Mouse (Mus musculus): ENCODE measurements around the gene Tenm4. TPM values are rescaled to one million over a fixed set of nuclear protein-coding genes. Genes with fewer than 3 reads are reported as not detected.

The Tenm4 gene
- polyA plus RNA-seq, 1 experiment from 2014 or later, result 22.1 TPM

DNA sequence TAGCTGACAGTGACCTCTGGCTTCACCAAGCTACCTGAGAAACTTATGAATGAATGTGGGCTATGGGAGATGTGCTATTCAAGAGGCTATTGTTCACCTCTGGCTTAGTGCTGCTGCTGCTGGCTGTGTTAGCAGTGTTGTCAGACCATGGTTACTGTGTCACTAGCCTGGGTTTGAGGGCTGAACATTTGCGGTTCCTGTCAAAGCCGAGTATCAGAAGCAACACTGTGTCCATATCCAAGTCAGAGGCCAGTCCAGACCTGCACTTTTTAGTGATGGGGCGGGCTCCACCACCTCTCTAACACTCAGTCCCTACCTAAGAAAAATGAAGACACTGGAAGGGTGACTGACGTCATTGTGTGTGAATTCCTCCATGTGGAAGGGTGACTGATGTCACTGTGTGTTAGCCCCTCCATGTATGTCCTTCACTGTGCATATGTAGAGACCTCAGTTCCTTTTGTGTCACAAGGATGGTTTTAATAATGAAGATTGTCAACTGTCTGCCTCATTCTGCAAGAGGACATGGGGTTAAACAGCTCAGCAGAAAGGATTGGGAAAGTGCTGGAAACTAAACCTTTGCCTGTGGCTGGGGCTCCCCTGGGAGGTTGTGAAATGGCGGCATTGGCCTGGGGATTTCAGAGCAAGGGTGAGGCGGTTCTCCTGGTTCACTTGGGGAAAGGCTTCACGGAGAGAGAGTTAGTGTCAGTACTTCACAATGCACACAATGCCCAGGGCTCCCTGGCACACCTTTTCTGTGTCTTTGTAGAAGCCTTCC, 14.4 kb upstream of the Tenm4 start:
- WGBS, result 70% methylated on average over 7 of the region's 7 CpGs
- no peak for DNase-seq (ENCODE audit: low spot score)
- peaks cover 21% of the 10 kb centered on the region for H3K4me1 ChIP-seq (replicated peaks)
- H3K36me3 ChIP-seq, result no peaks in the 10 kb centered on the region
- H3K4me3 ChIP-seq, result no peak overlapping the region
- no peaks in the 10 kb centered on the region for H3K9me3 ChIP-seq
- H3K27me3 ChIP-seq (ENCODE audit: insufficient read depth, poor library complexity, severe bottlenecking), result peaks cover 17% of the 10 kb centered on the region; the same call in 1 of the 2 replicates
- no peak overlapping the region for H3K27ac ChIP-seq

DNA sequence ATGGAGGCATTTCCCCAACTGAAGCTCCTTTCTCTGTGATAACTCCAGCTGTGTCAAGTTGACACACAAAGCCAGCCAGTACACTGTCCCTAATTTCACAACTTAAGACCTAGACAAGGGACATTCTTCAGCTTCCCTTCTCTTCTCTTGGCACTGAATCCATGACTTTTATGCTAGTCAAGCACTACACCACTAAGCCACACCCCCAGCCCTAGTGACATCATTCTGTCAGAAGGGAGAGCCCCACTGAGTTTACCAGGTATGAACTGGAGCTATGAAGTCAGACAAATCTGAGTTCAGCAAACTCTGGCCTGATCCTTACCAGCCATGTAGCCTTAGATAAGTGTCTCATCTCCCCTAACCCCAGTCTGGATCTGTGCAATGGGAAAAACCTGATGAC, 6.9 kb upstream of the Tenm4 start:
- Histone ChIP-seq H3K36me3 (no peaks in the 10 kb centered on the region), H3K4me3 (no peak overlapping the region), H3K27me3 (ENCODE audit: insufficient read depth, poor library complexity, severe bottlenecking) (no peaks in the 10 kb centered on the region), H3K9me3 (no peaks in the 10 kb centered on the region), H3K27ac (no peak overlapping the region), H3K4me1 (replicated peaks) (peaks cover 31% of the 10 kb centered on the region)
- DNase-seq (ENCODE audit: low spot score), result no peak

DNA sequence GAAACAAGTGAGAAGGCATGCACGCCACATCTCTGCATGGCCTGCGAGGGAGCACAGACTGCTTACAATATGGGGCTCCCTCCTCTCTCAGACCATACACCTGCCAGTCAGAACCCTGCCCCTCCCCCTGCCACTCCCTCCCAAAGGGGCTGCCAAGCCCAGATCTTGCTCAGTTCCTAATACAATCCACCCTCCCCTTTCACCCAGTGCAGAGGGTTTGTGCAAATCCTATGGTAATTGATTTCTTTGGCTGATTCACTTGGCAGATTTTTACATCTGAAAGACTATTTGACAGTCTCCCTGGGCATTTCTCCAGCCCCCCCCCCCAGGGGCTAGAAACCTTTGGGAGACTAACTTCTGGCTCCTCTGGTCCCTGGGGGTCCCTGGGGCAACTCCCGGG, 2.1 kb upstream of the Tenm4 start:
- Histone ChIP-seq H3K4me1 (replicated peaks) (peaks cover 50% of the 10 kb centered on the region), H3K36me3 (no peaks in the 10 kb centered on the region), H3K27ac (peak overlapping the region; percentile 75), H3K9me3 (no peaks in the 10 kb centered on the region), H3K4me3 (no peak overlapping the region), H3K27me3 (ENCODE audit: insufficient read depth, poor library complexity, severe bottlenecking) (peaks cover 22% of the 10 kb centered on the region)
- WGBS, result 28% methylated on average over 3 of the region's 3 CpGs
- DNase-seq (ENCODE audit: low spot score), result peak; percentile 67

DNA sequence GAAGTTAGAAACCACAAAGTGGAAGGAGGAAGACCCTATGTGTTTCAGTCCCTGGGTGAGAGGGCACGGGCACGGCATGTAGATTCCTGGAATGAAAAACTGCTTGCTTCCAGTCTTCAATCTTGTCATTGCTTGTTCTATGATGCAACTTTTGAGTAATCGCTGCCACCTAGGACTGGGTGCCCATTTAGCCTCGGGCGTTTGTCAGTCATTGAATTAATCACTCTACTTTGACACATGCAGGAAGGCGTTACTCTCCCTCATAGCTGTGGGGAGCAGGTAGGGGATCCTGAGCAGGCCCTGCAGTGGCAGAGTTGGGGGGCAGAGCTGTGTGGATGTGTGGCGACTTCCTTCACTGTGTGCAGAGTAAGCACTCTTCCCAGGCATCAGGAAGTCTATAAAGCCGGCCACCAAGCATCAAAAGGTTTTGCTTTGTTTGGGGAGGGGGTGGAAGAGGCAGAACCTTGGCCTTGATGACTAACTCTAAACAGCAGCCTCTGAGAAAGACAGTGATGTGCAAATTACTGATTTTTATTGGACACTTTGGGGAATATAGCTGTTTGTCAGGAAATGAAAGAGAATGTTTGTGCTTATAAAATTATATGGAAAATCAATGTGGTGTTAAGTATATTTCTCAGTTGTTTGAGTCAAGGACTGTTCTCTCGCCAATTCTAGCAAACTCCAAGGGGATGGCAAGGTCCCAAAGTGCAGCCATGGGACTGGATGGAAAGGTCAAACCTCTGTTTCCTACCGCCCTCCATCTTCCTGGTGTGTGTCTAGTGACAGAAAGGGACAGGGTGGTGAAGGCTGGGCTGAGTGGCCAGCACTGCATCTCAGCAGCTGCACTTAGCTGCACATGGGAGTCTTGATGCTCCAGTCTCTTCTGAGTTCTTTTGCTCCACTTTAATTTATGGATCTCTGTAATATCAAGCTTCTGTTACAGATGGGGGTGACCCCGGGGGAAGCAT, 834 bp downstream of the Tenm4 start:
- peaks cover 22% of the 10 kb centered on the region for H3K27me3 ChIP-seq (ENCODE audit: insufficient read depth, poor library complexity, severe bottlenecking)
- H3K9me3 ChIP-seq, result no peaks in the 10 kb centered on the region
- WGBS, result 56% methylated on average over 11 of the region's 11 CpGs
- DNase-seq (ENCODE audit: low spot score), result no peak
- H3K4me1 ChIP-seq (replicated peaks), result peaks cover 41% of the 10 kb centered on the region
- H3K4me3 ChIP-seq, result no peak overlapping the region
- no peaks in the 10 kb centered on the region for H3K36me3 ChIP-seq
- no peak overlapping the region; the same call in 1 of the 2 replicates for H3K27ac ChIP-seq

DNA sequence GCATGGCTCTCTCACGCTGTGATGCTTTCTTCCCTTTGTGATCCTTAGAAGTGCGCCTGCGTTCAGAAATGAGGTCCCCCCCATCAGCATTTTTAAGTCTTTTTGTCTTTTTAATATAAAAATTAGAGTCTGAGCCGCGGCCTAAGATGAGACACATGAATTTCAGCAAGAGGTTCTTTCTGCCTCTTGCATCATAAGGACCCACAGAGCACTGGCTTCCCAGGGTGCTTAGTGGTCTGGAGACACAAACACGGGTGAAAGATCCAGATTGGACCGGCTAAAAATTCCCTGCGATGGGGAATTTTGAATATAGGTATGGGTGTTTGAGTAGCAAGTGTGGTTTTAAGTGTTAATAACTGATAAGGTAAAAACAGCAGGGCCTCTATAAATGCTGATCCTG, 5.7 kb downstream of the Tenm4 start:
- Histone ChIP-seq H3K27me3 (ENCODE audit: insufficient read depth, poor library complexity, severe bottlenecking) (peaks cover 10% of the 10 kb centered on the region), H3K36me3 (no peaks in the 10 kb centered on the region), H3K9me3 (no peaks in the 10 kb centered on the region), H3K4me1 (replicated peaks) (peaks cover 2% of the 10 kb centered on the region), H3K27ac (no peak overlapping the region), H3K4me3 (no peak overlapping the region)
- DNase-seq (ENCODE audit: low spot score), result no peak
- 85% methylated on average over 8 of the region's 8 CpGs for WGBS

DNA sequence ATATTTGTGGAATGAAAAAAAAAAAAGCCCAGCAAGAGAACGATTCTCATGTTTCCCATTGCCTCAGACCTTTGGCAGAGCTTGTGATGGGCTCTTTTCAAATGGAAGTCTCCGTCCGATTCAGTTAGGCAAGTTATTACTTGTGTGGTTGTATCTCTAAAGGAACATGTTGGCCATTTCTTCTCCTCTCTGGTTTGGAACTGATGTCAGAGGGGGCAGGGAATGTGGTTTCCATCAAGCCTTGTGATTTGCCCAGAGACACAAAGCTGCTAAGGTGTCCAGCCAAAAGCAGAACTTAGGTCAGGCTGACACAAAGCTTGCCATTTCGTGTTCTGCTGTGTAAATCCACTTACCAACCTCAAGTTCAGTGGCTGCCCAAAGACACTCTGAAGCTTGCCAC, 10.7 kb downstream of the Tenm4 start:
- no peak overlapping the region for H3K27ac ChIP-seq
- no peak overlapping the region for H3K4me3 ChIP-seq
- H3K9me3 ChIP-seq, result no peaks in the 10 kb centered on the region
- DNase-seq (ENCODE audit: low spot score), result no peak
- H3K27me3 ChIP-seq (ENCODE audit: insufficient read depth, poor library complexity, severe bottlenecking), result no peaks in the 10 kb centered on the region
- H3K4me1 ChIP-seq (replicated peaks), result peaks cover 10% of the 10 kb centered on the region
- no peaks in the 10 kb centered on the region for H3K36me3 ChIP-seq
- WGBS, result 84% methylated on average over 4 of the region's 4 CpGs

DNA sequence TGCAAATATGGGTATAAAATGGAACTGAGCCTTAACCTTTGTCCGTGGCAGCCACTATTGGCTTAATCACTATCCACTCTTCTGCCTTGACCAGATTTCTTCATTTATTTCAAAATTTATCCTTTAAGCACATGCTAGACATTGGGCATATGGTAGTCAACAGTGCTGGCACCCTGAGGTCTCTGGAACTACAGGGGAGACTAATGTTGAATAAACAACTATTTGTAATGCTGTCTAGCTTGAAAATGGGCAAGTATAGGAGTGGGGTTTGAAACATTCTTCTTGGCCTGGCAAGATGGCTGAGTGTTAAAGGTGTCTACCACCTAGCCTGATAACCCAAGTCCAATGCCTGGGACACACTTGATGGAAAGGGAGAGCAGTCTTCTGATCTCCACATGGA, 12.1 kb downstream of the Tenm4 start:
- Histone ChIP-seq H3K4me3 (no peak overlapping the region), H3K27ac (no peak overlapping the region), H3K36me3 (no peaks in the 10 kb centered on the region), H3K4me1 (replicated peaks) (peaks cover 10% of the 10 kb centered on the region), H3K27me3 (ENCODE audit: insufficient read depth, poor library complexity, severe bottlenecking) (no peaks in the 10 kb centered on the region), H3K9me3 (no peaks in the 10 kb centered on the region)
- no peak for DNase-seq (ENCODE audit: low spot score)
- 100% methylated on average over 1 of the region's 1 CpGs for WGBS

DNA sequence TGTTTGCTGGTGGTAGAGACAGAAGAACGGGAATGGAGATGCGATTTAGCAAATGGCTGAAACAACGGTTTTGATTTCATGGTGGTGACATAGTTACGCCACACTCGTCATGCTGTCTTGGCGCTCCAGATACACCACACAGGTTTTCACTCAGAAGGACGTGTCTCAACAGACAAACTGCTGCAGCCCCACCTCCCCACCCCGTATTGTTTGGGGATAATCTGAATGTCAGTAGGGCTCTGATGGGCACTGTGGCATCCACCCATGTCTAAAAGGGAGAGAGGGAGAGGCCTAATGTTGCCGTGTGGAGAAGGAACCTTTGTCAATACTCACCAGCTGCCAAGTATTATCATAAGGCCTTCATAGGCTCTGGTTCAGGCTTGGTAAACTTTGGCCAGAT, 14.4 kb downstream of the Tenm4 start:
- H3K9me3 ChIP-seq, result no peaks in the 10 kb centered on the region
- H3K27me3 ChIP-seq (ENCODE audit: insufficient read depth, poor library complexity, severe bottlenecking), result no peaks in the 10 kb centered on the region
- WGBS, result 67% methylated on average over 9 of the region's 9 CpGs
- no peak overlapping the region for H3K27ac ChIP-seq
- peaks cover 10% of the 10 kb centered on the region for H3K4me1 ChIP-seq (replicated peaks)
- no peaks in the 10 kb centered on the region for H3K36me3 ChIP-seq
- DNase-seq (ENCODE audit: low spot score), result no peak
- H3K4me3 ChIP-seq, result no peak overlapping the region

DNA sequence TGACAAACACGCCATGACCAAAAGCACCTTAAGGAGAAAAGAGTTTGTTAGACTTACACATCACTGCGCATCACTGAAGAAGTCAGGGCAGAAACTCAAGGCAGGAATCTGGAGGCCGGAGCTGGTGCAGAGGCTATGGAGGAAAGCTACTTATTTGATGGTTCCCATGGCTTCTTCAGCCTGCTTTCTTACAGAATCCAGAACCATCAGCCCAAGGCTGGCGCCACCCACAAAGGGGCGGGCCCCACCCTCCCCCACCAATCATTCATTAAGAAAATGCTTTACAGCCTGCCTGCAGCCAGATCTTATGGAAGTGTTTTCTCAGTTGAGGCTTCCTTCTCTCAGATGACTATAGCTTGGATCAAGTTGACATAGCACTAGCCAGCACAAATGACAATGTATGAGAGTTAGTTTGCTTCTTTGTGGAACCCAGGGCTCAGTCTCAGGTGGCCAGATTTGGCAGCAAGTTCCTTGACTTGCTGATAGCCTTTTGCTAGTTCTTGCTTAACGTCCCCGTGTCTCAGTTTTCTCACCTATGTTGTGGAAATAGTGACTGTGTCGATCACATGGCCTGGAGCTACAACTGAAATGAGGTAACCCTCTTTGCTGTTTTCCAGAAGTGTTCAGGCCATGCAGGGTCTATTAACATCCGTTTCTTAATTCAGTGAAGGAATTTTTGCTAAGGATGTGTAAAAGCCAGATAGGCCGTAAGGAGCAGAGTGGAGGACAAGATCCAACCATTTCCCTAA, 32.9 kb downstream of the Tenm4 start:
- peaks cover 13% of the 10 kb centered on the region; the same call in 1 of the 2 replicates for H3K4me1 ChIP-seq (replicated peaks)
- H3K36me3 ChIP-seq, result no peaks in the 10 kb centered on the region
- H3K9me3 ChIP-seq, result no peaks in the 10 kb centered on the region
- no peak for DNase-seq (ENCODE audit: low spot score)
- H3K4me3 ChIP-seq, result no peak overlapping the region
- 75% methylated on average over 10 of the region's 10 CpGs for WGBS
- H3K27me3 ChIP-seq (ENCODE audit: insufficient read depth, poor library complexity, severe bottlenecking), result peaks cover 24% of the 10 kb centered on the region
- H3K27ac ChIP-seq, result no peak overlapping the region

DNA sequence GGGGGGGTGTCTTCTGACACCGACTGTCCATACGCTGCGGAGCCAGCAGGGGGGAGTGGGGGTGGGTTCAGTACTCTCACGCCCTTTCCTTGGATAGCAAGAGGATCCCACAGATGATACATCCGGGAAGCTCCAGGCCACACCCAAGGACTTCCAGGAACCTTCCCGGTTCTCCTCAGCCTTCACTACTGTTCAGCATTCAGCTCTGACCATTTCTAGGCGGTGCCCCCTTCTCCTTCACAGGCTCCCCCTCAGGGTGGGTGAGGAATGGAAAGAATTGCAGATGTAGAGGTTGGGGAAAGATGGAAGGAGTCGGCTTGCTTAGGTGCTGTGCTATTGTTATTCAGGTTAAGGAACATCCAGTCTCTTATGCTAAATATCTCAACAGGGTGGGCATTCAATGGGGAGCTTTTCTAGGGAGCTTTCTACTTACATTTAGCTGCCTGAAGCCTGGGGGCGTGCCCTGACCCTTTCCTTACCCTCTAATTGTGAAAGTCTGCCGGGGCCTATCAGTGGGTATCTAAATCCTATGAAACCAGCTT, 33.8 kb downstream of the Tenm4 start:
- peaks cover 17% of the 10 kb centered on the region; the same call in 1 of the 2 replicates for H3K4me1 ChIP-seq (replicated peaks)
- H3K9me3 ChIP-seq, result no peaks in the 10 kb centered on the region
- no peaks in the 10 kb centered on the region for H3K36me3 ChIP-seq
- no peak overlapping the region for H3K4me3 ChIP-seq
- DNase-seq (ENCODE audit: low spot score), result no peak
- 10% methylated on average over 10 of the region's 10 CpGs for WGBS
- no peak overlapping the region for H3K27ac ChIP-seq
- peaks cover 28% of the 10 kb centered on the region for H3K27me3 ChIP-seq (ENCODE audit: insufficient read depth, poor library complexity, severe bottlenecking)

DNA sequence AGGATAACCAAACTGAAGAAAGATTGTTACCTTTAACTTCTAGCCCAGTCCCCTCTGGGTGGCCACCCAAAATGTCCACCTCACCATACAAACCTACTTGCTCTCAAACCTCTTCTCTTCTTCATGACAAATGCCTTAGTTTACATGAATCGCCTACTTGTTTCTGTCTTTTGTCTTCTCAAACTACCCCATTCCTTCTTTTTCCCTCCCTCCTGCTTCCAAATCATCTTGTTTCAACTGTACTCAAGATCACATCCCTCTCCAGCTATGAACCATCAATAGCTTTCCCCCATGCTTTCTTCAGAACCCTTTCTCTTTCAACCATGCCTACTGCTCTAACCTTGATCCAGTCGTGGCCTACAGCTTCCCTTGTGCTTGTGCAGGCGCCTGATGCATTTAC, 36.0 kb downstream of the Tenm4 start:
- Histone ChIP-seq H3K27ac (no peak overlapping the region), H3K27me3 (ENCODE audit: insufficient read depth, poor library complexity, severe bottlenecking) (peaks cover 31% of the 10 kb centered on the region), H3K36me3 (no peaks in the 10 kb centered on the region), H3K4me3 (no peak overlapping the region), H3K4me1 (replicated peaks) (peaks cover 35% of the 10 kb centered on the region), H3K9me3 (no peaks in the 10 kb centered on the region)
- no peak for DNase-seq (ENCODE audit: low spot score)
- 67% methylated on average over 3 of the region's 3 CpGs for WGBS

DNA sequence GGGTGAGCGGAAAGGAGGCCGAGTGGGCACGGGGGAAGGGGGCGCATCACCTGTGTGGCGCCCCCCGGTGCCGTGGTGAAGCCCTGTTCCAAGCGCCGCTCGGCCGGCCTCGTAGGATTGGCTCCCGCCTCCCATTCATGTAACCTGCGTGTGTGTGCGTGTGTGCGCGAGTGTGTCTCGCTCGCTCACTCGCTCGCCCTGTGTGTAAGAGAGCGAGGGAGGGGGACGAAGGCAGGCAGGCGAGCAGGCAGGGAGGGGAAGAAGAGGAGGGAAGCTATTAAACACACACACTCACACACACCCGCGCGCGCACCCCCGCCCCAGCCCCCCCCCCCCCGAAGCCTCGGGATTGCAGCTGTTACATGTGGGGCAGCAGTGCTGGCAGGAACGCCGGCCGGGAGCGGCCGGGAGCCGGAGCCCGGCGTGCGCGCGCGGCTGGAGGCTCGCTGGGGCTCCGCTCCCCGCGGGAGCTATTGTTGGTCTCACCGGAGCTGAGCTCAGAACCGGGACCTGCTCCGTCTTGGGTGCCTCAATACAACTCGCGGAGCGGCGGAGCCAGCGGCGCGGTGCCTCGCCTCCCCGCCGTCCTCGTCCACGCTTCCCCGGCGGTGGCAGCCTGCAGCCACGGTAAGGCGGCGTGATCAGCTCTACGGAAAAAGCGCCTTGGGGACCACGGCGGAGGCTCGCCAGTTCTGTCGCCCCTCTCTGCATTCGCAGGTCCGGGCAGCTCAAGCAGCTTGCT, 38.9 kb downstream of the Tenm4 start:
- no peaks in the 10 kb centered on the region for H3K36me3 ChIP-seq
- H3K27me3 ChIP-seq (ENCODE audit: insufficient read depth, poor library complexity, severe bottlenecking), result peaks cover 38% of the 10 kb centered on the region
- peaks cover 50% of the 10 kb centered on the region for H3K4me1 ChIP-seq (replicated peaks)
- DNase-seq (ENCODE audit: low spot score), result peak; percentile 79
- peak overlapping the region; percentile 84 for H3K4me3 ChIP-seq
- H3K27ac ChIP-seq, result peak overlapping the region; percentile 95
- H3K9me3 ChIP-seq, result no peaks in the 10 kb centered on the region
- WGBS, result under 1% methylated on average over 68 of the region's 75 CpGs
